Mouse (Mus musculus) midbrain, embryonic 11.5 days (tissue): ENCODE measurements around the gene Olfr1419. TPM values are rescaled to one million over a fixed set of nuclear protein-coding genes. Genes with fewer than 3 reads are reported as not detected.
"Not testable (repeated sequence)": the region's sequence is repeated elsewhere in the genome, so short reads cannot be mapped to it uniquely, and the experiment has no call there.

ENCODE experiments used
- ATAC-seq: fragments of 200-750 bp; cut with Nextera tagmentation; 2 replicates; pipeline ENCODE4 v1.8.0; 2017; ENCODE audit warnings: moderate TSS enrichment, moderate library complexity; ENCODE audit not compliant: low FRiP score
- DNase-seq: peaks from one replicate; pipeline ENCODE4 v3.0.0; 2015; ENCODE audit warnings: low spot score; ENCODE audit errors: missing footprints
- H3K27ac ChIP-seq: fragments of 300-500 bp; sonication (generic); 2 replicates; pipeline ENCODE4 v1.5.1; 2014; ENCODE audit warnings: low read depth, low read length
- H3K27me3 ChIP-seq: fragments of 300-500 bp; sonication (generic); 2 replicates; pipeline ENCODE4 v1.6.1; 2014; ENCODE audit warnings: mild to moderate bottlenecking, low read length, moderate library complexity, mixed read lengths; ENCODE audit not compliant: control insufficient read depth, insufficient read depth
- H3K36me3 ChIP-seq: fragments of 300-500 bp; sonication (generic); 2 replicates; pipeline ENCODE4 v1.6.1; 2014; ENCODE audit warnings: mild to moderate bottlenecking, low read length, moderate library complexity, mixed read lengths; ENCODE audit not compliant: control insufficient read depth, insufficient read depth
- H3K4me1 ChIP-seq: fragments of 300-500 bp; sonication (generic); 2 replicates; pipeline ENCODE4 v1.6.1; 2014; ENCODE audit warnings: low read length; ENCODE audit not compliant: control insufficient read depth, insufficient read depth
- H3K4me2 ChIP-seq: fragments of 300-500 bp; sonication (generic); 2 replicates; pipeline ENCODE4 v1.6.1; 2014; ENCODE audit warnings: mild to moderate bottlenecking, moderate library complexity
- H3K4me3 ChIP-seq: fragments of 300-500 bp; sonication (generic); 2 replicates; pipeline ENCODE4 v1.5.1; 2014; ENCODE audit warnings: low read depth, low read length
- H3K9ac ChIP-seq: fragments of 300-500 bp; sonication (generic); 2 replicates; pipeline ENCODE4 v1.6.1; 2014; ENCODE audit warnings: low read length
- H3K9me3 ChIP-seq: fragments of 300-500 bp; sonication (generic); 2 replicates; pipeline ENCODE4 v1.6.1; 2016; ENCODE audit warnings: low read length; ENCODE audit not compliant: control insufficient read depth
- WGBS: fragments of 180-500 bp; shearing (Covaris S2); extraction: QIAGEN DNeasy Blood & Tissue Kit; methylation state at CpG from one replicate; pipeline ENCODE4 v1.1.7; 2014; 5-methylcytosine and 5-hydroxymethylcytosine counted together
- polyA plus RNA-seq: library from polyadenylated mRNA; unstranded; fragments of >200 nt; fragmentation: Nextera tagmentation; extraction: Ambion mirVana; gene quantifications from 2 replicates; pipeline ENCODE4 v1.2.1, GENCODE M21; 2014

The Olfr1419 gene
- not detected in 2 replicates for polyA plus RNA-seq

DNA sequence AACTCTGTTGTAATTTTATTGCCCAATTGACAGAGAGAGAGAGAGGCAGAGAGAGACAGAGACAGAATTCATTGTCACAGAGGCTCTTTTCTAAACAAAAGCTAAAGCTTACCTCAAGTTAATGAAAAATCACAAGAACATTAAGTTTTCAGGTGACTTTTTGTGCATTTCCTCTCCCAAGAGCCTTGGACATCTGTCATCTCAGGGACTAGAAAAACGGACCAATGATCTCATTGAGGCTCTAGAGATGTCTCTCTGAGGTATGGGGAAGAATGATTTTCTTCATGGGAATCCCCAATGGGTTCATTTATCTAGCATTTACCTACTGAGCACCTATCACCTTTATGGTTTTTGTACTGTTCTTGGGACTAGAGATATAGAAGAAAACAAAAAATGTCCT is at the start of gene Olfr1419:
Gene Olfr1419 (minus strand): TSS at position 101 of the 400 bp plus-strand sequence.
- 70% methylated on average over 1 of the region's 1 CpGs for WGBS
- no peak for ATAC-seq

GRCm38 (mm10) chr19:11922515-11922914 is 47.6 kb upstream of the Olfr1419 start:
- not testable (repeated sequence) for H3K4me2 ChIP-seq, ATAC-seq, H3K27ac ChIP-seq, H3K4me3 ChIP-seq, H3K9me3 ChIP-seq, H3K4me1 ChIP-seq, H3K27me3 ChIP-seq, H3K9ac ChIP-seq
- peaks cover 22% of the 10 kb centered on the region for H3K36me3 ChIP-seq
- WGBS, result 92% methylated on average over 2 of the region's 2 CpGs
- peak; percentile 68 for DNase-seq

More for the DNA sequence above, at the start of gene Olfr1419:
- no peak within 1 kb of the TSS for H3K4me2 ChIP-seq
- DNase-seq, result no peak
- no peak within 1 kb of the TSS for H3K4me3 ChIP-seq
- no peaks in the 10 kb centered on the region for H3K27me3 ChIP-seq
- no peaks in the 10 kb centered on the region for H3K4me1 ChIP-seq
- H3K27ac ChIP-seq, result no peak within 1 kb of the TSS
- no peaks in the 10 kb centered on the region for H3K36me3 ChIP-seq
- H3K9ac ChIP-seq, result no peak within 1 kb of the TSS
- no peaks in the 10 kb centered on the region for H3K9me3 ChIP-seq

GRCm38 (mm10) chr19:11922068-11922467 is 47.2 kb upstream of the Olfr1419 start:
- DNase-seq (no peak), ATAC-seq (no peak)
- Histone ChIP-seq H3K4me3 (no peak overlapping the region), H3K27me3 (no peaks in the 10 kb centered on the region), H3K4me1 (no peaks in the 10 kb centered on the region), H3K4me2 (no peak overlapping the region), H3K27ac (no peak overlapping the region), H3K9me3 (no peaks in the 10 kb centered on the region), H3K9ac (no peak overlapping the region), H3K36me3 (peaks cover 22% of the 10 kb centered on the region)
- 95% methylated on average over 1 of the region's 1 CpGs for WGBS

DNA sequence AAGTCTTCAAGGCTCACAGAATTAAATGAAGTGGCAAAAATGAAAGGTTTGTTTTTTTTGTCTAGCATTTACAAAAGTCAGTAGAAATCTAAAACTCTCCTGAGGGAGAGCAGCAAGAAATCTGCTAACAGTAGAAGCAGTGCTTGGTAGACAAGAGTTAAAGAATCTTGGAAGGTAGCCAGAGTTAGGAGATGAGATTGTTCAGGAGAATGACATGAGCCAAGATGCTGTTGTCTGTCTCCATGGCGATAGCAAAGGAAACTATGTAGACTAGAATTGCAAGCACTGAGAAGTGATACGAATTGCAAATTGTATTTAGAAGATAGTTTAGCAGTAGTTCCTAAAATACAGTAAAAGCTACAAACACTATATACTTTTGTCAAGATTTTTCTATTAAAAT is 40.9 kb upstream of the Olfr1419 start:
- H3K4me3 ChIP-seq, result no peak overlapping the region
- H3K9ac ChIP-seq, result no peak overlapping the region
- H3K9me3 ChIP-seq, result no peaks in the 10 kb centered on the region
- WGBS, result 62% methylated on average over 2 of the region's 2 CpGs
- no peak for ATAC-seq
- no peaks in the 10 kb centered on the region for H3K27me3 ChIP-seq
- H3K4me1 ChIP-seq, result peaks cover 10% of the 10 kb centered on the region
- H3K27ac ChIP-seq, result no peak overlapping the region
- DNase-seq, result no peak
- peaks cover 3% of the 10 kb centered on the region for H3K36me3 ChIP-seq
- no peak overlapping the region for H3K4me2 ChIP-seq

DNA sequence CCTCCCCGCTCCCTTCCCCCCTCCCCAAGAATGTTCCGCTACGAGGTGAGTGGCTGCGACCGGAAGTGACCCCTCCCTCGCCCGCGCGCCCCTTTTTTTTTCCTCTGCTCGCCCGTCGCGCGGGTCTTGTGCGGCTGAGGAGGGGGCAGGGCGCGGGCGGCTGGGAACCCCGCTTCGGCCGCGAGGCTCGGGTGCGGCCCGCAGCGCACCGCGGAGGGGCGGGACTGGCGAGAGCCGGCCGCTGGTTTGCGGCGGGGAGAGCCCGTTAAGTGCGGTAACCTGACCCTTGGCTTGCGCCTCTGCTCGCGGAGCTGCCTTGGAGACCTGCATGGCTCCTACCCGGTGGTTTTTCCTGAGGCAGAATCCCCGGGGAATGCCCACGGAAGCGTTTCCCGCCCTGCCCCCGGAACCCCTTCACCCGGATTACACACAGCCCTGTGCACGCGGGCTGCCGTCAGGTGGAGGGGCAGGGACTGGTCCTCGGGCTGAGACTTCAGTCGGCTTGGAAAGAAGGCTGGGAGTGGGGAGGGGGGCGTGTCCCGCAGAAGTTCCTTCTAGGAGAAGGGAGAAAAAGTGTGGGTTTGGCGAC is 37.7 kb upstream of the Olfr1419 start:
- under 1% methylated on average over 41 of the region's 54 CpGs for WGBS
- Histone ChIP-seq H3K4me2 (peak overlapping the region; percentile 71), H3K9me3 (no peaks in the 10 kb centered on the region), H3K27ac (peak overlapping the region; percentile 79), H3K4me3 (peak overlapping the region; percentile 86), H3K4me1 (peaks cover 10% of the 10 kb centered on the region), H3K27me3 (no peaks in the 10 kb centered on the region), H3K36me3 (no peaks in the 10 kb centered on the region), H3K9ac (peak overlapping the region; percentile 88)
- DNase-seq, result peak; percentile 96
- ATAC-seq, result peak; percentile 81

GRCm38 (mm10) chr19:11912037-11912532 is 37.2 kb upstream of the Olfr1419 start, which contains the start of gene Patl1:
Gene Patl1, plus strand, starts transcription at chr19:11912399.
- Histone ChIP-seq H3K4me2 (peak within 1 kb of the TSS; percentile 77), H3K27me3 (no peaks in the 10 kb centered on the region), H3K4me3 (peak within 1 kb of the TSS; percentile 86), H3K9ac (peak within 1 kb of the TSS; percentile 88), H3K4me1 (peaks cover 10% of the 10 kb centered on the region), H3K27ac (peak within 1 kb of the TSS; percentile 79), H3K36me3 (no peaks in the 10 kb centered on the region), H3K9me3 (no peaks in the 10 kb centered on the region)
- under 1% methylated on average over 53 of the region's 53 CpGs for WGBS
- ATAC-seq, result peak; percentile 96
- DNase-seq, result peak; percentile 100

GRCm38 (mm10) chr19:11911603-11912002 is 36.7 kb upstream of the Olfr1419 start:
- ATAC-seq, result peak; percentile 53
- DNase-seq, result no peak
- WGBS, result 5% methylated on average over 17 of the region's 17 CpGs

DNA sequence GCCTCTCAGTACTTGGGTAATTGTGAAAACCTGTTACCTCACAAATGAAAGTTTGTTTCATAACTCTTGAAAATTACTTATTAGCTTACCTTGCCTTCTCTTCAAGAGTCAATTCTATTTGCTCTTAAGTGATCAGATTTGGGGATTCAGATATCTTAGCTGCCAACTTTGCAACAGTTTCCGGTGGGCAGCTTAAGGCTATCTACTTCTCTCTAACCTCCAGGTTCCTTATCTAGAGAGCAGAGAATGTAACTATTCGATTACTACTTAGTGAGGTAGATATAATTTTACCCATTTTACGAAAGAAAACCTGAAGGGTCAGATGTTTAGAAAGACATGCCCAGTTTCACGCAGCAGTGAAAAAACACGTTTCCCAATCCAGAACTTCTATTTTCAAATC is 36.1 kb upstream of the Olfr1419 start:
- H3K4me3 ChIP-seq, result peak overlapping the region; percentile 86
- no peak overlapping the region for H3K27ac ChIP-seq
- DNase-seq (no peak), ATAC-seq (no peak)
- peaks cover 8% of the 10 kb centered on the region for H3K4me1 ChIP-seq
- H3K36me3 ChIP-seq, result no peaks in the 10 kb centered on the region
- H3K9me3 ChIP-seq, result no peaks in the 10 kb centered on the region
- peak overlapping the region; percentile 77 for H3K4me2 ChIP-seq
- 93% methylated on average over 5 of the region's 5 CpGs for WGBS
- H3K27me3 ChIP-seq, result no peaks in the 10 kb centered on the region
- H3K9ac ChIP-seq, result peak overlapping the region; percentile 88; the same call in 1 of the 2 replicates

More at GRCm38 (mm10) chr19:11911603-11912002, 36.7 kb upstream of the Olfr1419 start:
- Histone ChIP-seq H3K27ac (peak overlapping the region; percentile 56), H3K27me3 (no peaks in the 10 kb centered on the region), H3K36me3 (no peaks in the 10 kb centered on the region), H3K4me3 (peak overlapping the region; percentile 86), H3K4me1 (peaks cover 10% of the 10 kb centered on the region), H3K4me2 (peak overlapping the region; percentile 77), H3K9ac (peak overlapping the region; percentile 88), H3K9me3 (no peaks in the 10 kb centered on the region)

- no peaks in the 10 kb centered on the region for H3K36me3 ChIP-seq
- no peaks in the 10 kb centered on the region for H3K9me3 ChIP-seq
- no peak within 1 kb of the TSS for H3K4me2 ChIP-seq
- H3K27ac ChIP-seq, result no peak within 1 kb of the TSS
- H3K4me3 ChIP-seq, result no peak within 1 kb of the TSS
- no peaks in the 10 kb centered on the region for H3K4me1 ChIP-seq
- no peak within 1 kb of the TSS for H3K9ac ChIP-seq
- ATAC-seq, result no peak
- 45% methylated on average over 1 of the region's 1 CpGs for WGBS
- H3K27me3 ChIP-seq, result no peaks in the 10 kb centered on the region
- DNase-seq, result no peak
Observed at GRCm38 (mm10) chr19:11886265-11886664, 11.4 kb upstream of the Olfr1419 start, which contains the start of gene Olfr1420. Gene Olfr1420, plus strand, starts transcription at chr19:11886565.
